Mouse (Mus musculus): Measurements from ENCODE around the gene Susd1. TPM values are rescaled to one million over a fixed set of nuclear protein-coding genes. Genes with fewer than 3 reads are reported as not detected.

The Susd1 gene
- total and polyA plus RNA-seq, 3 experiments, result 1.6 to 6.1 (median 4.1) TPM

GRCm38 (mm10) chr4:59366206-59366605 lies 72.2 kb downstream of the Susd1 start:
- Histone ChIP-seq H3K4me3 (replicated peaks in 1 of 3; ENCODE audit: low read depth in 2 of 3, low read length in 2 of 3, poor library complexity in 1 of 3) (no peak overlapping the region), H3K4me2 (ENCODE audit: insufficient read depth, low read depth, poor library complexity, severe bottlenecking) (no peak overlapping the region), H3K27me3 (replicated peaks) (no peaks in the 10 kb centered on the region), H3K9me3 (replicated peaks; ENCODE audit: low read length) (no peaks in the 10 kb centered on the region), H3K4me1 (ENCODE audit: control insufficient read depth in 1 of 2, insufficient read depth in 2 of 2) (peaks cover 4 to 21% of the 10 kb centered on the region in 2 experiments; a peak in 3 of 4 replicates), H3K27ac (ENCODE audit: insufficient read depth, low read depth) (no peak overlapping the region), H3K9ac (ENCODE audit: insufficient read depth, low read depth) (no peak overlapping the region), H3K36me3 (replicated peaks in 1 of 2; ENCODE audit: control insufficient read depth in 1 of 2, insufficient read depth in 1 of 2, low read length in 1 of 2) (no peaks in the 10 kb centered on the region), H3K79me2 (replicated peaks; ENCODE audit: control insufficient read depth, extremely low read depth, insufficient read depth, poor library complexity, severe bottlenecking) (no peaks in the 10 kb centered on the region)
- DNase-seq (ENCODE audit: extremely low read depth), result no peak
- dilution Hi-C loops (cut with MboI; ENCODE audit: extremely low pct_ligation_motif_present, extremely low pct_unique_long_range_greater_than_20kb, low sequenced_read_pairs) (no loop called here), in situ Hi-C loops (cut with MboI; ENCODE audit: low pct_ligation_motif_present, low pct_unique_long_range_greater_than_20kb, low sequenced_read_pairs) (loop anchor here (5.0 to 25.0 kb wide), 3 partner anchors 201 to 496 kb away; no protein-coding TSS in a partner anchor)
- TF ChIP-seq USF2 (conservative IDR thresholded peaks at IDR 0.05; ENCODE audit: low read depth, low read length) (no peak), MEF2A (IDR thresholded peaks at IDR 0.05; ENCODE audit: borderline replicate concordance, low read depth, low read length) (no peak), NELFE (IDR thresholded peaks at IDR 0.05; ENCODE audit: low read depth, low read length) (no peak), CHD1 (IDR thresholded peaks at IDR 0.05; ENCODE audit: low read depth, low read length) (no peak), MXI1 (IDR thresholded peaks at IDR 0.05; ENCODE audit: low read depth, low read length) (no peak), TCF12 (IDR thresholded peaks at IDR 0.05; ENCODE audit: low read depth, low read length) (no peak), POLR2A (IDR thresholded peaks at IDR 0.05; ENCODE audit: low read depth, low read length) (no peak), NRF1 (IDR thresholded peaks at IDR 0.05; ENCODE audit: low read depth, low read length) (no peak), MAZ (IDR thresholded peaks at IDR 0.05; ENCODE audit: low read depth, low read length) (no peak)

- Histone ChIP-seq H3K9ac (ENCODE audit: insufficient read depth, low read depth) (no peak overlapping the region), H3K36me3 (replicated peaks in 1 of 2; ENCODE audit: control insufficient read depth in 1 of 2, insufficient read depth in 1 of 2, low read length in 1 of 2) (no peaks in the 10 kb centered on the region), H3K4me3 (replicated peaks in 1 of 3; ENCODE audit: low read depth in 2 of 3, low read length in 2 of 3, poor library complexity in 1 of 3) (no peak overlapping the region), H3K27ac (ENCODE audit: insufficient read depth, low read depth) (no peak overlapping the region), H3K9me3 (replicated peaks; ENCODE audit: low read length) (no peaks in the 10 kb centered on the region), H3K79me2 (replicated peaks; ENCODE audit: control insufficient read depth, extremely low read depth, insufficient read depth, poor library complexity, severe bottlenecking) (no peaks in the 10 kb centered on the region), H3K4me1 (ENCODE audit: control insufficient read depth in 1 of 2, insufficient read depth in 2 of 2) (peaks cover 4 to 22% of the 10 kb centered on the region in 2 experiments; a peak in 3 of 4 replicates), H3K27me3 (replicated peaks) (no peaks in the 10 kb centered on the region), H3K4me2 (ENCODE audit: insufficient read depth, low read depth, poor library complexity, severe bottlenecking) (no peak overlapping the region)
- no peak for DNase-seq (ENCODE audit: extremely low read depth)
- dilution Hi-C loops (cut with MboI; ENCODE audit: extremely low pct_ligation_motif_present, extremely low pct_unique_long_range_greater_than_20kb, low sequenced_read_pairs) (no loop called here), in situ Hi-C loops (cut with MboI; ENCODE audit: low pct_ligation_motif_present, low pct_unique_long_range_greater_than_20kb, low sequenced_read_pairs) (loop anchor here (5.0 to 25.0 kb wide), 3 partner anchors 202 to 497 kb away; no protein-coding TSS in a partner anchor)
- TF ChIP-seq ZC3H11A (IDR thresholded peaks at IDR 0.05; ENCODE audit: low read depth, low read length) (no peak), TCF12 (IDR thresholded peaks at IDR 0.05; ENCODE audit: low read depth, low read length) (no peak), MAZ (IDR thresholded peaks at IDR 0.05; ENCODE audit: low read depth, low read length) (no peak), MYC (IDR thresholded peaks at IDR 0.05; ENCODE audit: low read depth, low read length) (no peak), POLR2AphosphoS2 (IDR thresholded peaks at IDR 0.05; ENCODE audit: low read depth, low read length) (no peak), NELFE (IDR thresholded peaks at IDR 0.05; ENCODE audit: low read depth, low read length) (no peak)
Observed at GRCm38 (mm10) chr4:59365571-59365970, 72.9 kb downstream of the Susd1 start.
